Mouse (Mus musculus) cerebellum, adult 2 months (tissue): Measurements from ENCODE around the gene Rab10. TPM values are rescaled to one million over a fixed set of nuclear protein-coding genes. Genes with fewer than 3 reads are reported as not detected.

ENCODE experiments used
- DNase-seq, 2 experiments: peaks; one replicate each; pipeline ENCODE4 v3.0.0; 2021
- H3K27ac ChIP-seq: fragments of 200-500 bp; 2 replicates; pipeline ENCODE4 v1.5.1; 2012; ENCODE audit warnings: low read length, control low read depth, inconsistent platforms; ENCODE audit not compliant: insufficient read depth
- H3K27me3 ChIP-seq: fragments of 200-500 bp; 2 replicates; pipeline ENCODE4 v1.6.1; 2012; ENCODE audit warnings: inconsistent platforms, mild to moderate bottlenecking, low read length, moderate library complexity; ENCODE audit not compliant: control insufficient read depth, insufficient read depth
- H3K4me1 ChIP-seq: fragments of 200-500 bp; 2 replicates; pipeline ENCODE4 v1.6.1; 2011; ENCODE audit warnings: low read length; ENCODE audit not compliant: control insufficient read depth, insufficient read depth
- H3K4me3 ChIP-seq: fragments of 200-500 bp; replicated peaks from 2 replicates; pipeline ENCODE3; 2011; ENCODE audit warnings: mild to moderate bottlenecking, low read depth, low read length, control low read depth; ENCODE audit not compliant: insufficient read depth
- CTCF ChIP-seq: fragments of 200-500 bp; IDR thresholded peaks from 2 replicates; pipeline ENCODE4 v1.5.1; 2011; ENCODE audit warnings: low read depth, mild to moderate bottlenecking, control low read depth, low read length, moderate library complexity, borderline replicate concordance; ENCODE audit not compliant: insufficient read depth
- POLR2A ChIP-seq: fragments of 200-500 bp; IDR thresholded peaks from 2 replicates; pipeline ENCODE4 v1.6.1; 2011; ENCODE audit warnings: low read length, control low read depth, borderline replicate concordance; ENCODE audit not compliant: insufficient read depth
- WGBS: fragments of 180-500 bp; shearing (Covaris S2); methylation state at CpG from one replicate; pipeline ENCODE4 v1.1.7; 2018; 5-methylcytosine and 5-hydroxymethylcytosine counted together
- polyA plus RNA-seq: library from polyadenylated mRNA; depleted of rRNA; stranded (reverse); fragments of >200 nt; gene quantifications from 2 replicates; pipeline ENCODE4 v1.2.3, GENCODE M21; 2012

The Rab10 gene
- polyA plus RNA-seq, 1 experiment, result 96.6 TPM

- Histone ChIP-seq H3K4me1 (no peaks in the 10 kb centered on the region; the same call in 1 of the 2 replicates), H3K27ac (no peak overlapping the region), H3K27me3 (no peaks in the 10 kb centered on the region), H3K4me3 (no peak overlapping the region)
- no peak for TF ChIP-seq CTCF
- TF ChIP-seq POLR2A, result no peak
- no peak for DNase-seq
- 84% methylated on average over 4 of the region's 4 CpGs for WGBS
These were observed 18.7 kb downstream of the Rab10 start for GRCm38 (mm10) chr12:3291038-3291437.

DNA sequence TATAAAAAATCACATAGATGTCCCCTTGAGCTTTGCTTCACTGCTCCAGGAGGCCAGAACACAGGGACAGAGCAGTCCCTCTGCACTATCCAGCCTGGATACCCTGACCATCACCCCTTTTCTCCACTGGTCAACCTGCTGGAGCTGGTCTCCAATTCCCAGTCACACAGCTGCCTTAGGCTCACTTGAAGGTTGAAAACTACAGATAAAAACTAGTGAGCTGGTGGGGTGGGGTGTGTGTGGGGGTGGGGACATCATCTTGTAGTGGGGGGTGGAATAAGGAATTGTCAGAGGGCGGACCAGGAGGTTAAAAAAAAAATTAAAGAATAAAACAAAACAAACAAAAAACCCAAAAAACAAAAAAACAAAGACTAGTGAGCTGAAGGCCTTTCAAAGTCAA, 21.3 kb downstream of the Rab10 start:
- DNase-seq, result no peak
- 100% methylated on average over 1 of the region's 1 CpGs for WGBS
- Histone ChIP-seq H3K27me3 (no peaks in the 10 kb centered on the region), H3K4me3 (no peak overlapping the region), H3K4me1 (no peaks in the 10 kb centered on the region), H3K27ac (no peak overlapping the region)
- TF ChIP-seq CTCF (no peak), POLR2A (no peak)

- Histone ChIP-seq H3K27me3 (no peaks in the 10 kb centered on the region), H3K4me1 (0 out of 2 replicates have a peak, but pooled peaks cover 3% of the 10 kb centered on the region), H3K4me3 (no peak overlapping the region), H3K27ac (no peak overlapping the region)
- TF ChIP-seq CTCF, result no peak
- no peak for TF ChIP-seq POLR2A
- DNase-seq, result no peak
- 85% methylated on average over 1 of the region's 1 CpGs for WGBS
These were observed 23.9 kb downstream of the Rab10 start for GRCm38 (mm10) chr12:3285919-3286318.

GRCm38 (mm10) chr12:3285377-3285776, 24.4 kb downstream of the Rab10 start:
- 0 out of 2 replicates have a peak, but pooled peaks cover 3% of the 10 kb centered on the region for H3K4me1 ChIP-seq
- no peak for DNase-seq
- no peak overlapping the region for H3K4me3 ChIP-seq
- no peak overlapping the region for H3K27ac ChIP-seq
- H3K27me3 ChIP-seq, result no peaks in the 10 kb centered on the region
- 81% methylated on average over 6 of the region's 6 CpGs for WGBS
- TF ChIP-seq POLR2A (no peak), CTCF (no peak)

- 88% methylated on average over 2 of the region's 2 CpGs for WGBS
- Histone ChIP-seq H3K27ac (no peak overlapping the region), H3K4me3 (no peak overlapping the region), H3K4me1 (0 out of 2 replicates have a peak, but pooled peaks cover 3% of the 10 kb centered on the region), H3K27me3 (no peaks in the 10 kb centered on the region)
- TF ChIP-seq CTCF (no peak), POLR2A (no peak)
- DNase-seq, result no peak
These were observed 25.3 kb downstream of the Rab10 start for GRCm38 (mm10) chr12:3284463-3284862.

DNA sequence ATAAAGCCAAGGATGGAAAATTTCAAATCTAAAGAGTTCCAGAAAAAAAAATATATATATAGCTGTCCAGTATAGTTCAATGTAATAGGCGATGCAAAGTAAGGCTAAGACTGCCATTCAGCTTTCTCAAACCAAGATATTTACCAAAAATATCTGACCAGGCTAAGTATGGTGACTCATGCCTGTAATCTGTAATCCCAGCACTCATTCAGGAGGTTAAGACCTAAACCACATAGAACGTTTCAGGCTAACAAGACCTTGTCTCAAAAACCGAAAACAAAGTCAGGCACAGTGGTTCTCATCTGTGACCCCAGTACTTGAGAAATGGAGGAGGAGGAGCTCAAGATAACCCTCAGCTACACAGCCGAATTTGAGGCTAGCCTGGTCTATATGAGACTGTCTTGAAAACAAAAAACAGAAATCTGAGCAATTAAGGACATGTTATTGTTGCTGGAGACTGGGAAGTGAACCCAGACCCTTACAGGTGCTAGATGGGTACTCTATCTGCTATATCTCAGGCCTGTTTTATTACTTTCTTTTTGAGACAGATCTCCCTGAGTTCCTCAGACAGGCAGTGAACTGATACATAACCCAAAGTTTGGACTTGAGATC, 25.8 kb downstream of the Rab10 start:
- DNase-seq, result no peak
- H3K4me3 ChIP-seq, result no peak overlapping the region
- WGBS, result 88% methylated on average over 4 of the region's 4 CpGs
- TF ChIP-seq CTCF (no peak), POLR2A (no peak)
- no peak overlapping the region for H3K27ac ChIP-seq
- no peaks in the 10 kb centered on the region for H3K27me3 ChIP-seq
- H3K4me1 ChIP-seq, result 0 out of 2 replicates have a peak, but pooled peaks cover 3% of the 10 kb centered on the region

- Histone ChIP-seq H3K27me3 (no peaks in the 10 kb centered on the region), H3K27ac (no peak overlapping the region), H3K4me3 (no peak overlapping the region), H3K4me1 (0 out of 2 replicates have a peak, but pooled peaks cover 3% of the 10 kb centered on the region)
- 50% methylated on average over 1 of the region's 1 CpGs for WGBS
- DNase-seq, result no peak
- TF ChIP-seq POLR2A, result no peak
- no peak for TF ChIP-seq CTCF
These were observed 26.8 kb downstream of the Rab10 start for GRCm38 (mm10) chr12:3282954-3283353.

DNA sequence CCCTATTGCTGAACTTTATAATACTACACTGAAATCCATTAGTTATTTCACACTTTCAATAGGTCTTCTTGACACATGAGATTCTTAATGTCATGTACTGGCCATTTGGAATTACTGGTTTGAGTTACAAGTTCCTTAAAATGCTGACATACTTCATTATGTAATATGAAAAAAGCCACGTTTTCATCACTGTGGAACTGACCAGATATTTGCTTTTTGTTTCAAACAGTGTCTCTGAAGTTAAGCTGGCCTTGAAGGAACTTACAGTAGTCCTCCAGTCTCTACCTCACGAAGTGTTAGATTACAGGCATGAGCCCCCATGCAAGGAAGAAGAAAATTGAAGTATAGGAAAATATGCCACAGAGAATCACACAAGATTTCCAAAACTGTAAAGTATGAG, 27.2 kb downstream of the Rab10 start:
- 75% methylated on average over 2 of the region's 2 CpGs for WGBS
- no peak for DNase-seq
- no peak overlapping the region for H3K4me3 ChIP-seq
- no peak for TF ChIP-seq CTCF
- no peak for TF ChIP-seq POLR2A
- H3K4me1 ChIP-seq, result 0 out of 2 replicates have a peak, but pooled peaks cover 3% of the 10 kb centered on the region
- no peak overlapping the region for H3K27ac ChIP-seq
- H3K27me3 ChIP-seq, result no peaks in the 10 kb centered on the region
